Mouse (Mus musculus): ENCODE results near the gene Rcor3. TPM values are rescaled to one million over a fixed set of nuclear protein-coding genes. Genes with fewer than 3 reads are reported as not detected.

Rcor3 gene
- total and polyA plus RNA-seq, 2 experiments from 2014 or later, result 35.1 to 56.1 TPM

DNA sequence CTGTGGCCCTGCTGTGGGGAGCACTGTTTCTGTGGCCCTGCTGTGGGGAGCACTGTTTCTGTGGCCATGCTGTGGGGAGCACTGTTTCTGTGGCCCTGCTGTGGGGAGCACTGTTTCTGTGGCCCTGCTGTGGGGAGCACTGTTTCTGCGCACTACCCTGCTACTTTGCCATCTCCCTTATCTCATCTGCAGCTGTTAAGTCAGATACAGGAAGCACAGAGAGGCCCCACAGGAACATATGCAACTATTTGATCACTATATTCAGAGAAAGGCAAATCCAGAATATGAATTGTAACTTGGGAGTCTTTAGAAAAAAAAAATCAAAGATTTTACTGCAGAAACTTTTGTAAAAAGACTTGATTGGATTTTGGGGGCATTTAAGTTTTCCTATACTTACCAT, 22.5 kb downstream of the Rcor3 start:
- Histone ChIP-seq H3K4me2 (ENCODE audit: low read depth, low read length, poor library complexity, severe bottlenecking) (no peak overlapping the region), H3K9me3 (ENCODE audit: low read length) (no peaks in the 10 kb centered on the region), H3K27me3 (ENCODE audit: insufficient read depth, low read length) (no peaks in the 10 kb centered on the region), H3K36me3 (ENCODE audit: insufficient read depth, low read length) (peaks cover 53% of the 10 kb centered on the region), H3K4me1 (ENCODE audit: insufficient read depth, low read length) (no peaks in the 10 kb centered on the region), H3K9ac (replicated peaks; ENCODE audit: low read length, poor library complexity, severe bottlenecking) (no peak overlapping the region), H3K4me3 (ENCODE audit: low read depth, low read length) (no peak overlapping the region), H3K27ac (ENCODE audit: low read depth, low read length) (no peak overlapping the region)
- ATAC-seq (ENCODE audit: low FRiP score) (no peak), DNase-seq (ENCODE audit: low spot score) (no peak)
- no peak for TF ChIP-seq CTCF (IDR thresholded peaks at IDR 0.05)
- 96% methylated on average over 1 of the region's 1 CpGs for WGBS

DNA sequence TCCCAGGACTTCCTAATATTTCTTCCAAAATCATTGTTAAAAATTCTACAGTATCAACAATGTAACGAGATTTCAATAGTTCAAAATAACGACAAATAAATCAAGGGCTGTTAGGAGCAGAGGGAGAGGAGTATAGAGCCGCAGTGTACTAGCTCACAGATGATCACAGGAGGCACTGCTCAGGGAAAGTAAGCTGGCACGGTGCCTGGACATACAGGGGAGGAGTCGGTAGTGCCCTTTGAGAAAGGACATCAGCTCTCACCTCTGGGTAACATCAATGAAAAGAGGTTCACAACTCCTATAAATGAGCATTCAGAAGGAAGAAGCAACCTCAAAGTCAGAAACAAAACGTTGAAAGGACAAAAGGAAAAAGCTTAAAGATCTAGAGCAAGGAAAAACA, 28.7 kb downstream of the Rcor3 start:
- 68% methylated on average over 6 of the region's 6 CpGs for WGBS
- H3K4me2 ChIP-seq (ENCODE audit: low read depth, low read length, poor library complexity, severe bottlenecking), result no peak overlapping the region
- no peak for ATAC-seq (ENCODE audit: low FRiP score)
- no peak for TF ChIP-seq CTCF (IDR thresholded peaks at IDR 0.05)
- H3K27ac ChIP-seq (ENCODE audit: low read depth, low read length), result no peak overlapping the region
- H3K4me1 ChIP-seq (ENCODE audit: insufficient read depth, low read length), result no peaks in the 10 kb centered on the region
- H3K9ac ChIP-seq (replicated peaks; ENCODE audit: low read length, poor library complexity, severe bottlenecking), result no peak overlapping the region
- peaks cover 38% of the 10 kb centered on the region; the same call in 1 of the 2 replicates for H3K36me3 ChIP-seq (ENCODE audit: insufficient read depth, low read length)
- H3K9me3 ChIP-seq (ENCODE audit: low read length), result no peaks in the 10 kb centered on the region
- H3K4me3 ChIP-seq (ENCODE audit: low read depth, low read length), result no peak overlapping the region
- H3K27me3 ChIP-seq (ENCODE audit: insufficient read depth, low read length), result no peaks in the 10 kb centered on the region
- DNase-seq (ENCODE audit: low spot score), result peak; percentile 9

DNA sequence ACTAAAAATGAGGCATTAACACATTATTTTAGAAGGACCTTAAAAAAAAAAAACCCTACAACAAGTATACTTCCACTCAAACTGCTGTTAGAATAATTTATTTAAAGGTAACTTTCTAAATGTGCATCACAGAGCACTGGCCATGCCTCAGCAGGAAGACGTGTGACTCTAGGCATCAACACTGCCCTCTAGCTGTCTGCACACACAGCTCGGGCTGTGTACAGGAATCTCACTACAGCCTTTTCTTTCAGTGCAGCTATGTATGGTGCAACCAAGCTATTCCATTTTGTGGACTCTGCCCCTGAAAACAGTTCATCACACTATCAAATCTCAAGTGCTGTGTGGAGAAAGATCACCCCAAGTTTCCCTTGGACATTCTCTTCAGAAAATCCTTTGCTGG, 30.5 kb downstream of the Rcor3 start:
- Histone ChIP-seq H3K9ac (replicated peaks; ENCODE audit: low read length, poor library complexity, severe bottlenecking) (no peak overlapping the region), H3K4me2 (ENCODE audit: low read depth, low read length, poor library complexity, severe bottlenecking) (no peak overlapping the region), H3K4me3 (ENCODE audit: low read depth, low read length) (no peak overlapping the region), H3K27ac (ENCODE audit: low read depth, low read length) (no peak overlapping the region), H3K9me3 (ENCODE audit: low read length) (no peaks in the 10 kb centered on the region), H3K27me3 (ENCODE audit: insufficient read depth, low read length) (no peaks in the 10 kb centered on the region), H3K36me3 (ENCODE audit: insufficient read depth, low read length) (peaks cover 42% of the 10 kb centered on the region; the same call in 1 of the 2 replicates), H3K4me1 (ENCODE audit: insufficient read depth, low read length) (no peaks in the 10 kb centered on the region)
- WGBS, result 5% methylated on average over 2 of the region's 2 CpGs
- DNase-seq (ENCODE audit: low spot score) (peak; percentile 58), ATAC-seq (ENCODE audit: low FRiP score) (no peak; the same call in 1 of the 2 replicates)
- peak; percentile 76 for TF ChIP-seq CTCF (IDR thresholded peaks at IDR 0.05)

DNA sequence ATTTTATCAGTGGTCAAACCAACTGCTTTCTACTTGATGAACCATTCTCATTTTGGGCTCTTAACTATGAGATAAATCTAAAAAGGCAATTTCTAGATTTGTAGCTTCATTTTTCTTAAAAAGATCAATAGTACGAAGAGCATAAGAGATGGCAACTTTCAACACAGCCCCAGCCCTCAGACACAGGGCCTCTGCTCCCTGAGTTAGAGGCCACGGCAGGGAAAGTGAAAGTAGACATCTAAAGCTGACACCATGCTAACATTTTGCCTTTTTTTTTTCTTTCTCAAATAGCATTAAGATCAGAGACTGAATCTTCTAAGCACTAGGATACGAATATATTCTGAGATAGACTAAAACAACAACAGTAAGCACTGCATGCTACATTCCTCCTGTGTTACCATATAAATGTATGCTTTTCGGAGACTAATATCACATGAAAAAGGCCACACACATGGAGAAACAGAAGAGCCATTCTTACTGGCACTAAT, 31.9 kb downstream of the Rcor3 start:
- no peak for TF ChIP-seq CTCF (IDR thresholded peaks at IDR 0.05)
- WGBS, result 87% methylated on average over 4 of the region's 4 CpGs
- DNase-seq (ENCODE audit: low spot score), result no peak
- Histone ChIP-seq H3K9me3 (ENCODE audit: low read length) (no peaks in the 10 kb centered on the region), H3K9ac (replicated peaks; ENCODE audit: low read length, poor library complexity, severe bottlenecking) (no peak overlapping the region), H3K4me3 (ENCODE audit: low read depth, low read length) (no peak overlapping the region), H3K27me3 (ENCODE audit: insufficient read depth, low read length) (no peaks in the 10 kb centered on the region), H3K4me1 (ENCODE audit: insufficient read depth, low read length) (no peaks in the 10 kb centered on the region), H3K36me3 (ENCODE audit: insufficient read depth, low read length) (peaks cover 44% of the 10 kb centered on the region; the same call in 1 of the 2 replicates), H3K27ac (ENCODE audit: low read depth, low read length) (no peak overlapping the region), H3K4me2 (ENCODE audit: low read depth, low read length, poor library complexity, severe bottlenecking) (no peak overlapping the region)
- ATAC-seq (ENCODE audit: low FRiP score), result no peak

DNA sequence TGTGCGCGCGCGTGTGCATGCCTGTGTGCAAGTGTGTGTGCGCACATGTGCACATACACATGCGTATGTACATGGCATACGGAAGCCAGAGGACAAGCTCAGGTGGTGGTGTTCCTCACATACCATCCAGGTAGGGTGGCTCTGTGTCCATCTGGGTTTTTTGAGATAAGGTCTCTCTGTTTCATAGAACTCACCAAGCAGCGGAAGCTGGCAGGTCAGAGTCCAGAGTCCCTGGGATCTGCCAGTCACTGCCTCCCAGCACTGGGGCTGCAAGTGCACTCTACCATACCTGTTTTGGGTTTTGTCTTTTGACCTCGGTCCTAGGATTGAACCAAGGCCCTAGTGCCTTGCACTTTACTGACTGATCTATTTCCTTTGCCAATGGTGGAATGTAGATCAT, 33.8 kb downstream of the Rcor3 start:
- WGBS, result 97% methylated on average over 9 of the region's 9 CpGs
- Histone ChIP-seq H3K36me3 (ENCODE audit: insufficient read depth, low read length) (peaks cover 43% of the 10 kb centered on the region), H3K4me1 (ENCODE audit: insufficient read depth, low read length) (no peaks in the 10 kb centered on the region), H3K27ac (ENCODE audit: low read depth, low read length) (no peak overlapping the region), H3K27me3 (ENCODE audit: insufficient read depth, low read length) (no peaks in the 10 kb centered on the region), H3K4me3 (ENCODE audit: low read depth, low read length) (no peak overlapping the region), H3K9me3 (ENCODE audit: low read length) (no peaks in the 10 kb centered on the region), H3K4me2 (ENCODE audit: low read depth, low read length, poor library complexity, severe bottlenecking) (no peak overlapping the region), H3K9ac (replicated peaks; ENCODE audit: low read length, poor library complexity, severe bottlenecking) (no peak overlapping the region)
- ATAC-seq (ENCODE audit: low FRiP score), result no peak
- no peak for TF ChIP-seq CTCF (IDR thresholded peaks at IDR 0.05)
- no peak for DNase-seq (ENCODE audit: low spot score)

DNA sequence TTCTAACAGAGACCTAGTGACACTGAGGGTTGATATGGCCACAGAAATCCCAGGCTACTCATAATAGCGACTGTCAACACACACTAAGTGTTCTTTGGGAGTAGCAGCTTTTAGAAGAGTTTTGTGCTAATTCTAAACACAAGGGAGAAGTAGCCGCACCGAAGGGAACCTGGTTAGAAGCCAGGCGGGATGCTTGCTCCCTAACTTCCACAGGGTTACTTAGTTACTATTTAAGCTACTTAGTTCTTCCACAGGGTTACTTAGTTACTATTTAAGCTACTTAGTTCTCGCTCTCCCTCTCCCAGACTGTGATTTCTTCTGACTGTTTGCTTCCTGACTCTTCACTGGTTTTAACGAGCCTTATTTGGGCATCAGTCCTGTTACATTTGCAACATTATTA, 34.7 kb downstream of the Rcor3 start:
- DNase-seq (ENCODE audit: low spot score) (no peak), ATAC-seq (ENCODE audit: low FRiP score) (no peak)
- Histone ChIP-seq H3K36me3 (ENCODE audit: insufficient read depth, low read length) (peaks cover 41% of the 10 kb centered on the region), H3K9me3 (ENCODE audit: low read length) (no peaks in the 10 kb centered on the region), H3K27ac (ENCODE audit: low read depth, low read length) (no peak overlapping the region), H3K4me2 (ENCODE audit: low read depth, low read length, poor library complexity, severe bottlenecking) (no peak overlapping the region), H3K4me3 (ENCODE audit: low read depth, low read length) (no peak overlapping the region), H3K4me1 (ENCODE audit: insufficient read depth, low read length) (no peaks in the 10 kb centered on the region), H3K27me3 (ENCODE audit: insufficient read depth, low read length) (no peaks in the 10 kb centered on the region), H3K9ac (replicated peaks; ENCODE audit: low read length, poor library complexity, severe bottlenecking) (no peak overlapping the region)
- 81% methylated on average over 6 of the region's 6 CpGs for WGBS
- TF ChIP-seq CTCF (IDR thresholded peaks at IDR 0.05), result no peak
